Mouse (Mus musculus) megakaryocyte, embryonic 14.5 days (primary cell): ENCODE measurements at regions not wholly inside any gene's neighbourhood (a gene's known extent, or its start where the extent isn't known, plus 50 kb on each side); places are given as distances from the start of the nearest gene placed in this dataset.

Source experiments
- FLI1 ChIP-seq: IDR thresholded peaks from 2 replicates; pipeline ENCODE4 v1.6.1; 2012; ENCODE audit warnings: low read length, inconsistent platforms, mixed read lengths
- GATA1 ChIP-seq: IDR thresholded peaks from 3 replicates; pipeline ENCODE4 v1.6.1; 2012; ENCODE audit warnings: mixed read lengths, low read length, inconsistent platforms, borderline replicate concordance

DNA sequence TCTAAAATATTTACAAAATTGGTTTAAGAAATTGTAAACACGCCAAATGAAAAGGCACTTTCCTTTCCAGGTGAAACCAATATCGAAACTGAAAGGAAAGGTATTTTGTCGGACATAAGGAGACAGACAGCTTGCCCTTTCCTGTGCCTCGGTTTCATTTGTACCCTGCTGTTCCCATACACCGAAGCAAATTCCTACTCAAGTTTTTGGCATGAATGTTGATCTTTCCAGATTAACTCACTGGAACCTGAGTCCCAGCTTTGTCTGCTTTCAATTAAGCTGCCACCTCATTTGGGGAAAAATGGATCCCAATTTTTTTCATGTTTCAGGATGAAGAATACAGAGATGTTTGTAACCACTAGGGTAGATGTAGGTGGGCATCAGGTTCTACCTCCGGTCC lies 537.9 kb downstream of the Tm4sf1 start:
- TF ChIP-seq FLI1 (no peak), GATA1 (no peak)
